Comparison of ENCODE assay signal across 21 mouse cellular contexts in the genomic region with DNA sequence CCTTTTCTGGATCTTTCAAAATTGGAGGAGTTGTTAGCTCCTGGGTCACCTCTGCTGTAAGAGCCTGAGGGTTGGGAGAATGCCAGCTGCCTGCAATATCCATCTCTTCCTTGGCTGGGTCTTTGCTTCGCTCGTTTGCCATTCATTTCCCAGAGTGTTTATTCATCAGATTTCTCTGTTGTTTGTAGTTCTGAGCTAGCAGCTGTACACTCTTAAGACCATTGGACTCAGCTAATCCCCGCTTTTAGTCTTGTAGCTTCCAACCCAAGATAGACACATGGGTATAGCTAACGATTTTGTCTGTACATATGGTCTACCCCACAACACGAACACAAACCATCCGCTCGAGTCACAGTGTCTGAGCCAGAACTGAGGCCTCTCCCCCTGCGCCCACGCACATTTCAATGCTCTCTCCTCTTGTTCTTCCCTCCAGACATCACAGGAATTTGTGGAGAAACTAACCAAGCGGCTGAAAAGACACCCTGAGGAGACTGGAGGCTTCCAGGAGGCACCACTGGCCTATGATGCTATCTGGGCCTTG. TPM values are rescaled to one million over a fixed set of nuclear protein-coding genes. Genes with fewer than 3 reads are reported as not detected.
DNase-seq lines count a peak whose midpoint lies in the region; ATAC-seq and TF ChIP-seq lines count a peak whose summit lies in the region.
"Had no signal": no experiment of that assay in that cellular context is flagged by ENCODE, and none has a peak within 500 bp of the region (broad histone marks: within the 10 kb centered on the region; RNA-seq: fewer than 3 reads in every experiment).

No protein-coding gene starts in this region.

- TF ChIP-seq CTCF in embryonic fibroblast, embryonic 13.5 days (IDR thresholded peaks at IDR 0.05; ENCODE audit: borderline replicate concordance, insufficient read depth, low read length) = no peak
- no peak for TF ChIP-seq CTCF in small intestine, adult 2 months (IDR thresholded peaks at IDR 0.05; ENCODE audit: extremely low read depth, insufficient read length, insufficient replicate concordance, low read depth, low read length)

- H3K4me2 ChIP-seq in liver, embryonic 12.5 days = no peak overlapping the region
- H3K4me2 ChIP-seq: heart, embryonic 13.5 days; neural tube, embryonic 13.5 days had no signal

- WGBS in small intestine, adult 2 months = 77% methylated on average over 10 of the region's 10 CpGs
- WGBS in liver, embryonic 12.5 days (ENCODE audit: insufficient replicate concordance) = 69% methylated on average over 10 of the region's 10 CpGs

- peaks cover 1% of the 10 kb centered on the region; the same call in 1 of the 2 replicates for H3K36me3 ChIP-seq in small intestine, adult 2 months (ENCODE audit: control insufficient read depth, insufficient read depth, low read length)
- no peaks in the 10 kb centered on the region; the same call in 1 of the 2 replicates for H3K36me3 ChIP-seq in liver, embryonic 12.5 days

- H3K27me3 ChIP-seq in small intestine, adult 2 months (ENCODE audit: control insufficient read depth, insufficient read depth, low read length) = no peaks in the 10 kb centered on the region
- H3K27me3 ChIP-seq in liver, embryonic 12.5 days (replicated peaks) = no peaks in the 10 kb centered on the region
- H3K27me3 ChIP-seq: heart, embryonic 13.5 days; neural tube, embryonic 13.5 days had no signal

- peak overlapping the region; percentile 50 for H3K27ac ChIP-seq in embryonic fibroblast, embryonic 13.5 days (ENCODE audit: insufficient read depth, low read length)
- H3K27ac ChIP-seq in small intestine, adult 2 months (ENCODE audit: insufficient read depth, low read depth, low read length) = 0 out of 2 replicates have a peak overlapping the region, but pooled peaks have one; percentile 18
- H3K27ac ChIP-seq in liver, embryonic 12.5 days = no peak overlapping the region
- H3K27ac ChIP-seq: embryonic facial prominence, embryonic 10.5 days; heart, embryonic 13.5 days; kidney, postnatal 0 days; liver, embryonic 14.5 days; macrophage; neural tube, embryonic 13.5 days had no signal

- DNase-seq in layer of hippocampus, adult 18-20 months (ENCODE audit: low spot score in 2 of 2) = peak; percentile 61 to 82
- DNase-seq in layer of hippocampus, adult 9-10 months (ENCODE audit: low spot score) = no peak
- peak; percentile 64 to 79 for DNase-seq in right cerebral cortex, postnatal 10 days (ENCODE audit: low spot score in 2 of 2)
- no peak for DNase-seq in right cerebral cortex, adult 2 months (ENCODE audit: low spot score in 2 of 2)
- no peak for DNase-seq in adrenal gland, adult (ENCODE audit: inconsistent age in 2 of 2, low spot score in 1 of 2)
- DNase-seq: cerebellum, adult 9-11 months had no signal

- ATAC-seq in liver, embryonic 12.5 days = no peak
- ATAC-seq: CD4-positive, CD25-positive, alpha-beta regulatory T cell, adult 4 months had no signal

- no peak for TF ChIP-seq POLR2A in embryonic fibroblast, embryonic 13.5 days (IDR thresholded peaks at IDR 0.05; ENCODE audit: low read depth, low read length)
- TF ChIP-seq POLR2A in small intestine, adult 2 months (IDR thresholded peaks at IDR 0.05; ENCODE audit: low read depth, low read length) = no peak

- H3K4me1 ChIP-seq in embryonic fibroblast, embryonic 13.5 days (ENCODE audit: control insufficient read depth, insufficient read depth, low read length) = peaks cover 10% of the 10 kb centered on the region
- H3K4me1 ChIP-seq in small intestine, adult 2 months (ENCODE audit: control insufficient read depth, insufficient read depth, insufficient read length, low read length) = no peaks in the 10 kb centered on the region; the same call in 1 of the 2 replicates
- no peaks in the 10 kb centered on the region for H3K4me1 ChIP-seq in liver, embryonic 12.5 days
- H3K4me1 ChIP-seq: embryonic facial prominence, embryonic 10.5 days; heart, embryonic 13.5 days; neural tube, embryonic 13.5 days had no signal

- no peak overlapping the region for H3K9ac ChIP-seq in liver, embryonic 12.5 days
- H3K9ac ChIP-seq: heart, embryonic 13.5 days; liver, embryonic 14.5 days; neural tube, embryonic 13.5 days had no signal

- H3K9me3 ChIP-seq in liver, embryonic 12.5 days (replicated peaks) = no peaks in the 10 kb centered on the region
- H3K9me3 ChIP-seq: embryonic facial prominence, embryonic 10.5 days; heart, embryonic 13.5 days; neural tube, embryonic 13.5 days had no signal

- no peak overlapping the region for H3K4me3 ChIP-seq in embryonic fibroblast, embryonic 13.5 days (ENCODE audit: insufficient read depth, low read length)
- no peak overlapping the region for H3K4me3 ChIP-seq in small intestine, adult 2 months (ENCODE audit: low read depth, low read length)
- H3K4me3 ChIP-seq in liver, embryonic 12.5 days = no peak overlapping the region
- H3K4me3 ChIP-seq: embryonic facial prominence, embryonic 10.5 days; heart, embryonic 13.5 days; neural tube, embryonic 13.5 days had no signal

RNA-seq across cellular contexts. Expression of a gene that starts 16.4 kb away (rescaled TPM):
- total RNA-seq in layer of hippocampus, adult 18-20 months (2021) = 100 to 1,000 TPM; 683 to 686 TPM
- 49.1 and 56.8 TPM in 2 replicates for polyA plus RNA-seq in embryonic fibroblast, embryonic 13.5 days (2011; ENCODE audit: insufficient read length, low read depth, missing spikeins)
- 7.3 and 14.5 TPM in 2 replicates for polyA plus RNA-seq in small intestine, adult 2 months (2012; rRNA removed)
- 1.1 and 1.6 TPM in 2 replicates for polyA plus RNA-seq in liver, embryonic 12.5 days (2016; fragmentation: Nextera tagmentation; extraction: Ambion mirVana)

RNA-seq across cellular contexts. Expression of a gene that starts 26.1 kb away (rescaled TPM):
- not detected for total RNA-seq in layer of hippocampus, adult 18-20 months (2021)
- not detected in 2 replicates for polyA plus RNA-seq in embryonic fibroblast, embryonic 13.5 days (2011; ENCODE audit: insufficient read length, low read depth, missing spikeins)
- polyA plus RNA-seq in small intestine, adult 2 months (2012; rRNA removed) = not detected in 2 replicates
- not detected in 2 replicates for polyA plus RNA-seq in liver, embryonic 12.5 days (2016; fragmentation: Nextera tagmentation; extraction: Ambion mirVana)
- total RNA-seq: gastrocnemius, postnatal 4 days; hematopoietic stem cell, adult 5-6 weeks; midbrain, postnatal 0 days had no signal
- polyA plus RNA-seq: embryonic facial prominence, embryonic 10.5 days; heart, embryonic 13.5 days; intestine, embryonic 14.5 days; kidney, postnatal 0 days; liver, embryonic 14.5 days; macrophage; midbrain, postnatal 0 days; neural tube, embryonic 13.5 days; thymus, postnatal 0 days had no signal

RNA-seq across cellular contexts. Expression of a gene that starts 35.9 kb away (rescaled TPM):
- total RNA-seq in layer of hippocampus, adult 18-20 months (2021) = not detected
- not detected in 2 replicates for polyA plus RNA-seq in embryonic fibroblast, embryonic 13.5 days (2011; ENCODE audit: insufficient read length, low read depth, missing spikeins)
- not detected in 2 replicates for polyA plus RNA-seq in small intestine, adult 2 months (2012; rRNA removed)
- polyA plus RNA-seq in liver, embryonic 12.5 days (2016; fragmentation: Nextera tagmentation; extraction: Ambion mirVana) = not detected in 2 replicates
- total RNA-seq: gastrocnemius, postnatal 4 days; hematopoietic stem cell, adult 5-6 weeks; midbrain, postnatal 0 days had no signal
- polyA plus RNA-seq: CD4-positive, CD25-positive, alpha-beta regulatory T cell, adult 4 months; embryonic facial prominence, embryonic 10.5 days; heart, embryonic 13.5 days; intestine, embryonic 14.5 days; kidney, postnatal 0 days; liver, embryonic 14.5 days; macrophage; midbrain, postnatal 0 days; neural tube, embryonic 13.5 days; thymus, postnatal 0 days had no signal

RNA-seq across cellular contexts. Expression of a gene that starts 39.0 kb away (rescaled TPM):
- total RNA-seq in layer of hippocampus, adult 18-20 months (2021) = 10 to 100 TPM; 35.8 to 43.1 TPM
- not detected in 2 replicates for polyA plus RNA-seq in embryonic fibroblast, embryonic 13.5 days (2011; ENCODE audit: insufficient read length, low read depth, missing spikeins)
- polyA plus RNA-seq in small intestine, adult 2 months (2012; rRNA removed) = not detected in 2 replicates
- polyA plus RNA-seq in liver, embryonic 12.5 days (2016; fragmentation: Nextera tagmentation; extraction: Ambion mirVana) = not detected in 2 replicates
- total RNA-seq: gastrocnemius, postnatal 4 days; hematopoietic stem cell, adult 5-6 weeks; midbrain, postnatal 0 days had no signal
- polyA plus RNA-seq: CD4-positive, CD25-positive, alpha-beta regulatory T cell, adult 4 months; heart, embryonic 13.5 days; kidney, postnatal 0 days; liver, embryonic 14.5 days; macrophage; thymus, postnatal 0 days had no signal

RNA-seq across cellular contexts. Expression of a gene that starts 57.7 kb away (rescaled TPM):
- total RNA-seq in layer of hippocampus, adult 18-20 months (2021) = not detected
- polyA plus RNA-seq in embryonic fibroblast, embryonic 13.5 days (2011; ENCODE audit: insufficient read length, low read depth, missing spikeins) = not detected in 2 replicates
- not detected in 2 replicates for polyA plus RNA-seq in small intestine, adult 2 months (2012; rRNA removed)
- polyA plus RNA-seq in liver, embryonic 12.5 days (2016; fragmentation: Nextera tagmentation; extraction: Ambion mirVana) = not detected in 2 replicates
- total RNA-seq: gastrocnemius, postnatal 4 days; hematopoietic stem cell, adult 5-6 weeks; midbrain, postnatal 0 days had no signal
- polyA plus RNA-seq: CD4-positive, CD25-positive, alpha-beta regulatory T cell, adult 4 months; embryonic facial prominence, embryonic 10.5 days; heart, embryonic 13.5 days; intestine, embryonic 14.5 days; kidney, postnatal 0 days; liver, embryonic 14.5 days; macrophage; midbrain, postnatal 0 days; neural tube, embryonic 13.5 days; thymus, postnatal 0 days had no signal

Comparison
In these comparisons a context has a peak if more than half of its experiments do, and no peak if none do; other contexts are left out.
1. DNase-seq: peak in layer of hippocampus, adult 18-20 months (2 of 2) and right cerebral cortex, postnatal 10 days (2 of 2); none in layer of hippocampus, adult 9-10 months (single experiment), right cerebral cortex, adult 2 months (0 of 2) and adrenal gland, adult (0 of 2).